Mouse (Mus musculus) C2C12 (cell line): ENCODE results near the gene Prickle2.

ENCODE experiments used
- CTCF ChIP-seq: IDR thresholded peaks from one replicate; pipeline ENCODE4 v1.5.1; 2011; ENCODE audit not compliant: control insufficient read depth, insufficient read depth, insufficient read length
- FOSL1 ChIP-seq: IDR thresholded peaks from one replicate; pipeline ENCODE4 v1.8.0; 2011; ENCODE audit warnings: mild to moderate bottlenecking, low read length; ENCODE audit not compliant: poor library complexity, insufficient read depth, severe bottlenecking
- MAX ChIP-seq: IDR thresholded peaks from one replicate; pipeline ENCODE4 v1.6.1; 2011; ENCODE audit warnings: mild to moderate bottlenecking, control low read depth
- MYOD1 ChIP-seq: IDR thresholded peaks from one replicate; pipeline ENCODE4 v1.6.1; 2011; ENCODE audit warnings: low read depth; ENCODE audit not compliant: control insufficient read depth, insufficient read length
- USF1 ChIP-seq: IDR thresholded peaks from one replicate; pipeline ENCODE4 v1.6.1; 2011; ENCODE audit warnings: low read depth, mild to moderate bottlenecking, control low read depth, moderate library complexity

- TF ChIP-seq CTCF (no peak), MYOD1 (no peak), MAX (no peak), FOSL1 (no peak), USF1 (no peak)
These were observed 22.1 kb upstream of the Prickle2 start for GRCm38 (mm10) chr6:92728084-92728483.
